Mouse (Mus musculus): Measurements from ENCODE around the gene Tax1bp3. TPM values are rescaled to one million over a fixed set of nuclear protein-coding genes. Genes with fewer than 3 reads are reported as not detected.

Tax1bp3 gene
- polyA plus RNA-seq, 1 experiment from 2014 or later = 208 TPM

- H3K27me3 ChIP-seq (replicated peaks) = no peaks in the 10 kb centered on the region
- no peaks in the 10 kb centered on the region for H3K9me3 ChIP-seq
- H3K36me3 ChIP-seq = peaks cover 8% of the 10 kb centered on the region; the same call in 1 of the 2 replicates
- peak overlapping the region; percentile 94 for H3K4me3 ChIP-seq (replicated peaks)
- H3K9ac ChIP-seq = peak overlapping the region; percentile 78
- peaks cover 26% of the 10 kb centered on the region for H3K4me1 ChIP-seq (replicated peaks)
- WGBS = 4% methylated on average over 2 of the region's 2 CpGs
- peak overlapping the region; percentile 76 for H3K4me2 ChIP-seq (replicated peaks)
- ATAC-seq = peak; percentile 16
- peak overlapping the region; percentile 97 for H3K27ac ChIP-seq
Measured at GRCm38 (mm10) chr11:73177895-73178294, 1.0 kb downstream of the Tax1bp3 start.

GRCm38 (mm10) chr11:73185872-73186615 is 9.2 kb downstream of the Tax1bp3 start:
- 91% methylated on average over 10 of the region's 10 CpGs for WGBS
- Histone ChIP-seq H3K4me1 (replicated peaks) (no peaks in the 10 kb centered on the region), H3K36me3 (peaks cover 13% of the 10 kb centered on the region), H3K27ac (no peak overlapping the region), H3K27me3 (replicated peaks) (no peaks in the 10 kb centered on the region), H3K9me3 (no peaks in the 10 kb centered on the region), H3K4me3 (replicated peaks) (no peak overlapping the region), H3K4me2 (replicated peaks) (no peak overlapping the region), H3K9ac (no peak overlapping the region)
- no peak for ATAC-seq

- Histone ChIP-seq H3K27me3 (replicated peaks) (no peaks in the 10 kb centered on the region), H3K4me3 (replicated peaks) (no peak overlapping the region), H3K4me1 (replicated peaks) (no peaks in the 10 kb centered on the region), H3K27ac (no peak overlapping the region), H3K9me3 (no peaks in the 10 kb centered on the region), H3K4me2 (replicated peaks) (no peak overlapping the region), H3K36me3 (peaks cover 9% of the 10 kb centered on the region), H3K9ac (no peak overlapping the region)
- no peak for ATAC-seq
- WGBS = 91% methylated on average over 6 of the region's 6 CpGs
Measured at GRCm38 (mm10) chr11:73187231-73187630, 10.3 kb downstream of the Tax1bp3 start.

GRCm38 (mm10) chr11:73193047-73193446 is 16.2 kb downstream of the Tax1bp3 start:
- Histone ChIP-seq H3K27ac (no peak overlapping the region), H3K27me3 (replicated peaks) (no peaks in the 10 kb centered on the region), H3K9ac (no peak overlapping the region), H3K36me3 (peaks cover 5% of the 10 kb centered on the region; the same call in 1 of the 2 replicates), H3K4me1 (replicated peaks) (0 out of 2 replicates have a peak, but pooled peaks cover 6% of the 10 kb centered on the region), H3K9me3 (no peaks in the 10 kb centered on the region), H3K4me3 (replicated peaks) (no peak overlapping the region), H3K4me2 (replicated peaks) (no peak overlapping the region)
- ATAC-seq = no peak
- 74% methylated on average over 6 of the region's 6 CpGs for WGBS

- Histone ChIP-seq H3K4me3 (replicated peaks) (no peak overlapping the region), H3K4me1 (replicated peaks) (0 out of 2 replicates have a peak, but pooled peaks cover 6% of the 10 kb centered on the region), H3K4me2 (replicated peaks) (no peak overlapping the region), H3K27me3 (replicated peaks) (no peaks in the 10 kb centered on the region), H3K36me3 (peaks cover 5% of the 10 kb centered on the region; the same call in 1 of the 2 replicates), H3K9me3 (no peaks in the 10 kb centered on the region), H3K27ac (no peak overlapping the region), H3K9ac (no peak overlapping the region)
- 68% methylated on average over 2 of the region's 2 CpGs for WGBS
- ATAC-seq = no peak
Measured at GRCm38 (mm10) chr11:73194444-73194843, 17.6 kb downstream of the Tax1bp3 start.

GRCm38 (mm10) chr11:73198190-73198589 is 21.3 kb downstream of the Tax1bp3 start:
- no peaks in the 10 kb centered on the region for H3K9me3 ChIP-seq
- peak overlapping the region; percentile 79 for H3K4me3 ChIP-seq (replicated peaks)
- no peaks in the 10 kb centered on the region for H3K27me3 ChIP-seq (replicated peaks)
- peak overlapping the region; percentile 51 for H3K9ac ChIP-seq
- no peaks in the 10 kb centered on the region for H3K36me3 ChIP-seq
- H3K4me2 ChIP-seq (replicated peaks) = peak overlapping the region; percentile 98
- H3K4me1 ChIP-seq (replicated peaks) = peaks cover 11% of the 10 kb centered on the region; the same call in 1 of the 2 replicates
- no peak overlapping the region for H3K27ac ChIP-seq
- no peak for ATAC-seq
- 0% methylated on average over 1 of the region's 1 CpGs for WGBS

- peak within 1 kb of the TSS; percentile 79 for H3K4me3 ChIP-seq (replicated peaks)
- no peaks in the 10 kb centered on the region for H3K27me3 ChIP-seq (replicated peaks)
- peak within 1 kb of the TSS; percentile 44; the same call in 1 of the 2 replicates for H3K27ac ChIP-seq
Measured at GRCm38 (mm10) chr11:73198603-73199229, 21.8 kb downstream of the Tax1bp3 start, which contains the start of gene Ctns. TSS of gene Ctns (minus strand) at chr11:73199042.

GRCm38 (mm10) chr11:73199230-73199712 is 22.4 kb downstream of the Tax1bp3 start, which contains the start of gene Shpk:
TSS of gene Shpk (plus strand) at chr11:73199460.
- no peaks in the 10 kb centered on the region for H3K27me3 ChIP-seq (replicated peaks)
- peaks cover 11% of the 10 kb centered on the region; the same call in 1 of the 2 replicates for H3K4me1 ChIP-seq (replicated peaks)
- peak within 1 kb of the TSS; percentile 79 for H3K4me3 ChIP-seq (replicated peaks)
- H3K36me3 ChIP-seq = no peaks in the 10 kb centered on the region
- WGBS = 0% methylated on average over 32 of the region's 32 CpGs
- peak; percentile 99 for ATAC-seq
- H3K27ac ChIP-seq = peak within 1 kb of the TSS; percentile 44; the same call in 1 of the 2 replicates
- peak within 1 kb of the TSS; percentile 81 for H3K9ac ChIP-seq
- peak within 1 kb of the TSS; percentile 98 for H3K4me2 ChIP-seq (replicated peaks)
- H3K9me3 ChIP-seq = no peaks in the 10 kb centered on the region

More at GRCm38 (mm10) chr11:73198603-73199229, 21.8 kb downstream of the Tax1bp3 start, which contains the start of gene Ctns:
- Histone ChIP-seq H3K9me3 (no peaks in the 10 kb centered on the region), H3K9ac (peak within 1 kb of the TSS; percentile 81), H3K4me2 (replicated peaks) (peak within 1 kb of the TSS; percentile 98), H3K4me1 (replicated peaks) (peaks cover 11% of the 10 kb centered on the region; the same call in 1 of the 2 replicates), H3K36me3 (no peaks in the 10 kb centered on the region)
- WGBS = under 1% methylated on average over 22 of the region's 22 CpGs
- peak; percentile 98 for ATAC-seq

- peak overlapping the region; percentile 79 for H3K4me3 ChIP-seq (replicated peaks)
- peaks cover 11% of the 10 kb centered on the region; the same call in 1 of the 2 replicates for H3K4me1 ChIP-seq (replicated peaks)
- H3K4me2 ChIP-seq (replicated peaks) = peak overlapping the region; percentile 98
- H3K27me3 ChIP-seq (replicated peaks) = no peaks in the 10 kb centered on the region
- WGBS = under 1% methylated on average over 12 of the region's 12 CpGs
- ATAC-seq = peak; percentile 11; the same call in 1 of the 2 replicates
- peak overlapping the region; percentile 81 for H3K9ac ChIP-seq
- H3K9me3 ChIP-seq = no peaks in the 10 kb centered on the region
- H3K36me3 ChIP-seq = no peaks in the 10 kb centered on the region
- 0 out of 2 replicates have a peak overlapping the region, but pooled peaks have one; percentile 44 for H3K27ac ChIP-seq
Measured at GRCm38 (mm10) chr11:73199879-73200278, 23.0 kb downstream of the Tax1bp3 start.

GRCm38 (mm10) chr11:73201021-73201420 is 24.1 kb downstream of the Tax1bp3 start:
- Histone ChIP-seq H3K4me1 (replicated peaks) (peaks cover 11% of the 10 kb centered on the region; the same call in 1 of the 2 replicates), H3K4me2 (replicated peaks) (no peak overlapping the region), H3K4me3 (replicated peaks) (no peak overlapping the region), H3K27ac (no peak overlapping the region), H3K9ac (no peak overlapping the region), H3K9me3 (no peaks in the 10 kb centered on the region), H3K27me3 (replicated peaks) (no peaks in the 10 kb centered on the region), H3K36me3 (no peaks in the 10 kb centered on the region)
- 72% methylated on average over 2 of the region's 2 CpGs for WGBS
- no peak for ATAC-seq

- Histone ChIP-seq H3K9me3 (no peaks in the 10 kb centered on the region), H3K27ac (no peak overlapping the region), H3K9ac (no peak overlapping the region), H3K4me3 (replicated peaks) (no peak overlapping the region), H3K36me3 (no peaks in the 10 kb centered on the region), H3K4me2 (replicated peaks) (no peak overlapping the region), H3K4me1 (replicated peaks) (peaks cover 11% of the 10 kb centered on the region; the same call in 1 of the 2 replicates), H3K27me3 (replicated peaks) (no peaks in the 10 kb centered on the region)
- 36% methylated on average over 4 of the region's 4 CpGs for WGBS
- ATAC-seq = no peak
Measured at GRCm38 (mm10) chr11:73201597-73201996, 24.7 kb downstream of the Tax1bp3 start.

- Histone ChIP-seq H3K36me3 (no peaks in the 10 kb centered on the region), H3K27ac (no peak overlapping the region), H3K4me3 (replicated peaks) (no peak overlapping the region), H3K9me3 (no peaks in the 10 kb centered on the region), H3K9ac (no peak overlapping the region), H3K27me3 (replicated peaks) (no peaks in the 10 kb centered on the region), H3K4me1 (replicated peaks) (peaks cover 5% of the 10 kb centered on the region; the same call in 1 of the 2 replicates), H3K4me2 (replicated peaks) (no peak overlapping the region)
- ATAC-seq = no peak
- 84% methylated on average over 8 of the region's 8 CpGs for WGBS
Measured at GRCm38 (mm10) chr11:73203895-73204294, 27.0 kb downstream of the Tax1bp3 start.

Data from intestine, embryonic 15.5 days (tissue).